Mouse (Mus musculus): ENCODE data around the gene Dnase2a.

The Dnase2a gene

GRCm38 (mm10) chr8:84908421-84909161 is at the start of gene Dnase2a:
Gene Dnase2a, plus strand, starts transcription at chr8:84908560.
- peak; percentile 92 to 94 for DNase-seq (ENCODE audit: low spot score in 2 of 2)

GRCm38 (mm10) chr8:84871376-84872308 is 36.7 kb upstream of the Dnase2a start, which contains the start of gene Syce2:
Gene Syce2, plus strand, starts transcription at chr8:84872111.
- DNase-seq (ENCODE audit: low spot score in 2 of 2): peak; percentile 76 to 84

GRCm38 (mm10) chr8:84872309-84872965 is 35.9 kb upstream of the Dnase2a start:
- peak in 1 of 2 experiments; percentile 44 for DNase-seq (ENCODE audit: low spot score in 2 of 2)

- DNase-seq (ENCODE audit: low spot score in 2 of 2): no peak
Observed at GRCm38 (mm10) chr8:84873016-84873415, 35.3 kb upstream of the Dnase2a start.

GRCm38 (mm10) chr8:84874339-84874738 is 34.0 kb upstream of the Dnase2a start:
- DNase-seq (ENCODE audit: low spot score in 2 of 2): no peak

GRCm38 (mm10) chr8:84877297-84878035 is 30.9 kb upstream of the Dnase2a start:
- no peak for DNase-seq (ENCODE audit: low spot score in 2 of 2)

- no peak for DNase-seq (ENCODE audit: low spot score in 2 of 2)
Observed at GRCm38 (mm10) chr8:84878915-84879314, 29.4 kb upstream of the Dnase2a start.

- DNase-seq (ENCODE audit: low spot score in 2 of 2): no peak
Observed at GRCm38 (mm10) chr8:84884728-84885127, 23.6 kb upstream of the Dnase2a start.

GRCm38 (mm10) chr8:84888280-84888679 is 20.1 kb upstream of the Dnase2a start:
- no peak for DNase-seq (ENCODE audit: low spot score in 2 of 2)

- no peak for DNase-seq (ENCODE audit: low spot score in 2 of 2)
Observed at GRCm38 (mm10) chr8:84889141-84889540, 19.2 kb upstream of the Dnase2a start.

- no peak for DNase-seq (ENCODE audit: low spot score in 2 of 2)
Observed at GRCm38 (mm10) chr8:84892993-84893708, 15.2 kb upstream of the Dnase2a start.

GRCm38 (mm10) chr8:84893709-84894134 is 14.6 kb upstream of the Dnase2a start, which contains the start of gene Gcdh:
Gene Gcdh, minus strand, starts transcription at chr8:84893921.
- DNase-seq (ENCODE audit: low spot score in 2 of 2): peak; percentile 95 to 97

- DNase-seq (ENCODE audit: low spot score in 2 of 2): no peak
Observed at GRCm38 (mm10) chr8:84895963-84896362, 12.4 kb upstream of the Dnase2a start.

GRCm38 (mm10) chr8:84901071-84901470 is 7.3 kb upstream of the Dnase2a start:
- DNase-seq (ENCODE audit: low spot score in 2 of 2): no peak

GRCm38 (mm10) chr8:84901752-84902151 is 6.6 kb upstream of the Dnase2a start, which contains the start of gene Klf1:
Gene Klf1, plus strand, starts transcription at chr8:84901928.
- no peak for DNase-seq (ENCODE audit: low spot score in 2 of 2)

- DNase-seq (ENCODE audit: low spot score in 2 of 2): no peak
Observed at GRCm38 (mm10) chr8:84902367-84902919, 5.9 kb upstream of the Dnase2a start.

- DNase-seq (ENCODE audit: low spot score in 2 of 2): peak; percentile 91
Observed at GRCm38 (mm10) chr8:84902920-84903661, 5.3 kb upstream of the Dnase2a start.

- no peak for DNase-seq (ENCODE audit: low spot score in 2 of 2)
Observed at GRCm38 (mm10) chr8:84904351-84904750, 4.0 kb upstream of the Dnase2a start.

GRCm38 (mm10) chr8:84907037-84907436 is 1.3 kb upstream of the Dnase2a start:
- no peak for DNase-seq (ENCODE audit: low spot score in 2 of 2)

All from right cerebral cortex, postnatal 10 days (tissue).